Mouse (Mus musculus) central nervous system, embryonic 11.5 days (tissue): ENCODE measurements around the gene Rpl23a. TPM values are rescaled to one million over a fixed set of nuclear protein-coding genes. Genes with fewer than 3 reads are reported as not detected.

Source experiments
- polyA plus RNA-seq: library from polyadenylated mRNA; depleted of rRNA; stranded (reverse); fragments of >200 nt; gene quantifications from 2 replicates; pipeline ENCODE4 v1.2.3, GENCODE M21; 2012; rRNA removed

The Rpl23a gene
- 3,764 and 3,899 TPM in 2 replicates for polyA plus RNA-seq

DNA sequence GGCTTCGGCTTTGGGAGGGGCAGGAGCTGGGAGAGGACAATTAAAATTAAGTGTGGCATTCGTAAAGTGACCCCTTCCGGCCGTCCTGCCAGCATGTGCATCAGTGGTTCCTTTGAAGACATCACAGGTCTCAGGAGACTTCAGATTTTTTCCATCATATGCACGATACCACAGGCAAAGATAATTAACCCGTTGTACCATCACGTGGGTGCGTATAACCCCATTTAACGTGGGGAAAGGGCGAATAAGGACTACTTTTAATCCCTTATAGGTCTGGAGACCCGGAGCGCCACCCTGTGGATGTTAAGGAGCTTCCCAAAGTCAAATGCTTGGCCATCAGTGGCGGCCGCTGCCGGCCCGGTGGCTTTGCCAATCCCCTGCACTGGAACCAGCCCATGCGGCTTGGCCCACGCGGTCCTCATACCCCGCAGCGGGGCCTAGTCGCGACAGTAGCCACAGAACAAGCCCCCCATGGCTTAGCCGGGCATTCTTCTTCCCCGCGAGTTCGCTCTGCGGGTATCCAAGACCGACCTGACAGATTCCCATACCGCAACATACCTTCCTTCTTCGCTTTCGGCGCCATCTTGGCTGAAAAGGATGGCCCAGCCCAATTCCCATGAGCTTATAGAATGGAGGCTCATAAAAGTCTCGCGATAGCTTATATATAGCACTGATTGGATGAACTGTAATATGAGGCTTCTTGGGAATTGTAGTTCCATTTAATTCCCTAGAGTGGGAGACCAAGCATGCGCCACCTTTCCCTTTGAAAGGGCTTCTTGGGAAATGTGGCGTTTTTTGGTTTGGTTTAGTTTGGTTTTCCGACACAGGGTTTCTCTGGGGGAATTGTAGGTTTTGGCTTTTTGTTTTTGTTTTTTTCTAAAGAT lies at the start of gene Rpl23a:
TSS of gene Rpl23a (minus strand) at position 624 of the 884 bp plus-strand sequence.

DNA sequence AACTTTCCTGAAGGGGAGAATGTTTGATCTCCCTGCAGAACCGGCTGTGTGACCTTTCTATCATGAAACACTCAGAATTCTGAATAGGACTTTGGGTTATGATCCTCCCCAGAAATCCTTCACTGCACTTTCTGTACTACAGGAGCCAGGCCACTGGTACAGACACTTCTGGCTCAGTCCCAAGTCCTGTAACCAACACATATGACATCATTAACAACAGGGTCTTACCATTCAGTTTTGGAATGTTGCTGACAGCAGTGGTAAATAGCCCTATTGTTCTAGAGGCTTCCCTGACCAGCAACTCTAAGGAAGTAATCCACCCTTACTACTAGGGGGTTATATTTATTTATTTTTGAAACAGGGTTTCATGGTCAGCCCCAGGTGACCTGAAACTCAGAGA lies 9.7 kb upstream of the Rpl23a start, which contains the start of gene Proca1:
TSS of gene Proca1 (plus strand) at position 280 of the 400 bp plus-strand sequence.

DNA sequence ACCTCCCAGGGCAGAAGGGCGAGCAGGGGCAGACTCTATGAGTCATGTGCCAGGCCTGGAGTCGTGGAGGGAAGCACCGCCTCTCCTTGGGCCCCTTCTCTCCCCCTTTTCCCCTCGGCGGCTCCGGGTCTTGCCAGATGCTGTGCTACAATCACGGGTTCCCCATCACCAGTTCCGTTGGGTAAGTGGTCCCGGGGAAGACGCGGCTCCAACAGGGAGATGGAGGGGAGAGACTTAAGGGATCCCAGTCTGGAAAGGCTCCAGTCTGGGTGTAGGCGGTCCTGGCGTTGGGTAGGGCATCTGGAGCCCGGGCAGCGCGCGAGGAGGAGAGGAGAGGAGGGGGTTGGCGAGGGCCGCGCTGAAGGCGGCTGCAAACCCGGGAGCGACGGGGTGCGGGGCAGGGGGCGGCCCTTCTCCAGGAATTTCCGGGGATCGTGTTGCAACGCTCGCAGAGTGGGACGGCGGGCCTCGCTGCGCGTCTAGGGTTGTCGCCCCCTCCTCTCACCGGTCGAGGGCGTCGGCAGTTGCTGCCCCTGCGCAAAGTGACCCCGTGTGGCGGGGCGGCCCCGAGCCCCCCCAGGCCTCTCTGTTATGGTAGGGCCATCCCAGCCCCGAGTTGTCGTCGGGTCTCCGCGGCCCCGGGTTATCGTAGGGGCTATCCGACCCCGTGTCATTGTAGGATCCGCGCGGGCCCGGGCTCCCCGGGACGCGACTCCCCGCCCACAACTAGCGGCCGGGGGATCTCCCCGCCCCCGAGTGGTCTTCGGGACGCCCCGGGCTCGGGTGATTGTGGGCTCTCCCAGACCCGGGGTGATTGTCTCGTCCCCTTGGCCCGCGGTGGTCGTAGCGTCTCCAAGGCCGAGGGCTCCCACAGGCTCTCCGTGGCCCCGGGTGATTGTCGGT lies 5.2 kb upstream of the Rpl23a start, which contains the start of gene Rab34:
TSS of gene Rab34 (plus strand) at position 100 of the 903 bp plus-strand sequence.

DNA sequence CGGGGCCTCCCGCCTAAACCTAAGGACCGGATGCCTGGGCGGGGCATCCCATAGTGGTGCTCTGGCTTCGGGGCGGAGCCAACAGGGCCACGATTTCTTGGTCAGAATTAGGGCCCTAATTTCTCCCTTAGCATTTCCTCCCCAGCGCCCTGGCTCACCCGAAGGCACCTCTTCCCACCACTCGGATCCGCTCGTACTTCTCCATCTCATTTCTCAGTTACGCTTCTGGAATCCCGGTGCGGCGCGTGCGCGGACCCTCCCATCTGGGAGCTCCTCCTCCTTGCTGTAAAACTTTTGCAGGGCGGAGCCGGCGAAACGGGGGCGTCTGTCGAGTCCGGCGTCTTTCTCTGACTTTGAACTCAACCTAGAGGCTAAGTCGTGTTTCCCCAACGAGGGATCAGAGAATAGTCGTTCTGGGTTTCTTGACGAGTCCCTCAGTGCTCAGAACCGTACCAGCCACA lies 7.0 kb downstream of the Rpl23a start, which contains the start of the genes Nek8 and Tlcd1:
TSS of gene Nek8 (minus strand) at position 274 of the 461 bp plus-strand sequence.
TSS of gene Tlcd1 (plus strand) at position 310 of the 461 bp plus-strand sequence.

DNA sequence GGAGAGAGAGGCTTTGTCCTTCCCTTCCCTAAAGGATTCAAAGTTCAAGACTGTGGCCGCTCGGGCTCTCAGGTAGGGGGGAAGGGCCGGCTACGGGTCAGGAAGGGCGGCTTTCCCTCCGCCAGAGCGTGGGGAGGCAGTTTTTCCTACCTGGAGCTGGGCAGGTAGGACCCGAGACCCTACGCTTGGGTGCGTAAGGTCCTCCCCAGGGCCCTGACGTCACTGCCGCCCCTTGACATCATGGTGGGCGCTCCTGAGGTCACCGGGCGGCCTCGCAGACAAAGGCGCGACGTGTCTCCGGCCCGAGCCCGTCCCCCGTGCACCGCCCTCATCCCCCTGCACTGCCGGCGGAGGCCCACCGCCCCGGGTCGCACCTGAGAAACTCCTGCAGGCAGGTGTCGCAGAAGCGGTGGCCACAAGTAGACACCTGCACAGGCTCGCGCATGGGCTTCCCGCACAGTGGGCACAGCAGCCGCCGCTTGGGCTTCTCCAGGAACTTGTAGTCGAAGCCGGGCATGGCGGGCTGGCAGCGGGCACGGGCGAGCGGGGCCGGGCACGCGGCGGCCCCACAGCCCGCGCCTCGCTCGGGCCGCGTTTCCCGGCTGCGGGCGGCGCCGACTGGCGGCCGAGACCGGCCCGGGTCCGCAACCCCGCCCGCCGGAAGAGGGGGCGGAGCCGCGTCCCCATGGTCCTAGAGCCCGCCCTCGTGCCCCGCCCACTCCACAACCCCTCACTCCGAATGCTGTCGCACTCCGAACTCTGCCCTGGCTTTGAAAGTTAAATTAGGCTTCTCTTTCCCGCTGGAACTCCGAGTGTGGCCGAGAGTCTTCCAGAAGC lies 18.2 kb downstream of the Rpl23a start, which contains the start of gene Traf4:
TSS of gene Traf4 (minus strand) at position 666 of the 837 bp plus-strand sequence.

Other genes with a start within 250 kb of the Rpl23a start
- gene Phf12, start 200.8 kb downstream of the Rpl23a start, polyA plus RNA-seq = 63.4 and 84.4 TPM in 2 replicates
- 12.5 and 14.3 TPM in 2 replicates for gene Dhrs13, start 151.3 kb downstream of the Rpl23a start, polyA plus RNA-seq
- 50.4 and 64.3 TPM in 2 replicates for gene Flot2, start 145.7 kb downstream of the Rpl23a start, polyA plus RNA-seq
- gene Eral1, start 103.2 kb downstream of the Rpl23a start, polyA plus RNA-seq = 23.8 and 28.7 TPM in 2 replicates
- 12.7 and 20.4 TPM in 2 replicates for gene Fam222b, start 88.9 kb downstream of the Rpl23a start, polyA plus RNA-seq
- 127 and 187 TPM in 2 replicates for gene Traf4, start 18.0 kb downstream of the Rpl23a start, polyA plus RNA-seq
- gene Nek8, start 6.9 kb downstream of the Rpl23a start, polyA plus RNA-seq = 14.6 and 20.9 TPM in 2 replicates
- 21.7 and 22.8 TPM in 2 replicates for gene Tlcd1, start 6.9 kb downstream of the Rpl23a start, polyA plus RNA-seq
- 59.8 and 90.6 TPM in 2 replicates for gene Rab34, start 4.8 kb upstream of the Rpl23a start, polyA plus RNA-seq
- 1.7 and 3.0 TPM in 2 replicates for gene Proca1, start 9.8 kb upstream of the Rpl23a start, polyA plus RNA-seq
- gene Sdf2, start 62.2 kb upstream of the Rpl23a start, polyA plus RNA-seq = 76.8 and 95.7 TPM in 2 replicates
- 29.4 and 30.4 TPM in 2 replicates for gene Supt6, start 62.4 kb upstream of the Rpl23a start, polyA plus RNA-seq
- 60.1 and 65.0 TPM in 2 replicates for gene 2610507B11Rik, start 78.2 kb upstream of the Rpl23a start, polyA plus RNA-seq
- 0.68 and 0.82 TPM in 2 replicates for gene BC030499, start 107.3 kb upstream of the Rpl23a start, polyA plus RNA-seq
- 91.4 and 95.4 TPM in 2 replicates for gene Spag5, start 117.9 kb upstream of the Rpl23a start, polyA plus RNA-seq
- 3.7 and 5.3 TPM in 2 replicates for gene Aldoc, start 139.4 kb upstream of the Rpl23a start, polyA plus RNA-seq
- gene Pigs, start 144.8 kb upstream of the Rpl23a start, polyA plus RNA-seq = 37.7 and 53.2 TPM in 2 replicates
- 91.0 and 110 TPM in 2 replicates for gene Unc119, start 159.9 kb upstream of the Rpl23a start, polyA plus RNA-seq
- 0.07 TPM in 1 of 2 replicates, not detected in the other for gene Foxn1, start 203.0 kb upstream of the Rpl23a start, polyA plus RNA-seq
- 0.04 TPM in 1 of 2 replicates, not detected in the other for gene Slc13a2, start 238.6 kb upstream of the Rpl23a start, polyA plus RNA-seq